Mouse (Mus musculus) c-Kit-positive CD71-positive TER-119-negative erythroid progenitor cells, embryonic 14.5 days (primary cell): Measurements from ENCODE around the gene Tmem179b.
A peak's percentile ranks its signal among the peaks of the same experiment; 100 is the strongest.

Experiments
- DNase-seq: peaks from one replicate; pipeline ENCODE4 v3.0.0-alpha.2; 2013; ENCODE audit warnings: low read depth

The Tmem179b gene

GRCm38 (mm10) chr19:8774086-8774835 lies at the start of gene Tmem179b:
Gene Tmem179b (minus strand): TSS chr19:8774467.
- peak; percentile 94 for DNase-seq

- no peak for DNase-seq
Observed at GRCm38 (mm10) chr19:8822696-8823095, 48.4 kb upstream of the Tmem179b start.

- DNase-seq = no peak
Observed at GRCm38 (mm10) chr19:8821146-8821545, 46.9 kb upstream of the Tmem179b start.

DNA sequence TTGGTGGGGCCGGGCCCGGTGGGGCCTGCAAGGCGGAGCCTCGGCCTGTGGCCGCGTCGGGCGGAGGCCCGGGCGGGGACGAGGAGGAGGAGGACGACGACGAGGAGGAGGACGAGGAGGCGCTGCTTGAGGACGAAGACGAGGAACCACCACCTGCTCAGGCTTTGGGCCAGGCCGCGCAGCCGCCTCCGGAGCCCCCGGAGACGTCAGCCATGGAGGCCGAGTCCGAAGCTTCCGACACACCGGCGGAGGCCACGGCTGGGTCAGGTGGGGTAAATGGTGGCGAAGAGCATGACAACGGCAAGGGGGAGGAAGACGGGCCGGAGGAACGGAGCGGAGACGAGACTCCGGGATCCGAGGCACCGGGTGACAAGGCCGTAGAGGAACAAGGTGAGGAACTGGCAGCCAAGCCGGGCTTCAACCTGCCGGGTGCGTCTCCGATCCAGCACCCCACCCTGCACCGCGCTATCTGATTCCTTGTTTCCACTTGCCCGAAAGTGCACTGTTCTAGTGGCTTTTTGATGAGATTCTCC lies 46.2 kb upstream of the Tmem179b start:
- DNase-seq = no peak

- peak; percentile 96 for DNase-seq
Observed at GRCm38 (mm10) chr19:8819596-8820423, 45.5 kb upstream of the Tmem179b start, which contains the start of gene Hnrnpul2. Gene Hnrnpul2 (plus strand): TSS chr19:8820010.

DNA sequence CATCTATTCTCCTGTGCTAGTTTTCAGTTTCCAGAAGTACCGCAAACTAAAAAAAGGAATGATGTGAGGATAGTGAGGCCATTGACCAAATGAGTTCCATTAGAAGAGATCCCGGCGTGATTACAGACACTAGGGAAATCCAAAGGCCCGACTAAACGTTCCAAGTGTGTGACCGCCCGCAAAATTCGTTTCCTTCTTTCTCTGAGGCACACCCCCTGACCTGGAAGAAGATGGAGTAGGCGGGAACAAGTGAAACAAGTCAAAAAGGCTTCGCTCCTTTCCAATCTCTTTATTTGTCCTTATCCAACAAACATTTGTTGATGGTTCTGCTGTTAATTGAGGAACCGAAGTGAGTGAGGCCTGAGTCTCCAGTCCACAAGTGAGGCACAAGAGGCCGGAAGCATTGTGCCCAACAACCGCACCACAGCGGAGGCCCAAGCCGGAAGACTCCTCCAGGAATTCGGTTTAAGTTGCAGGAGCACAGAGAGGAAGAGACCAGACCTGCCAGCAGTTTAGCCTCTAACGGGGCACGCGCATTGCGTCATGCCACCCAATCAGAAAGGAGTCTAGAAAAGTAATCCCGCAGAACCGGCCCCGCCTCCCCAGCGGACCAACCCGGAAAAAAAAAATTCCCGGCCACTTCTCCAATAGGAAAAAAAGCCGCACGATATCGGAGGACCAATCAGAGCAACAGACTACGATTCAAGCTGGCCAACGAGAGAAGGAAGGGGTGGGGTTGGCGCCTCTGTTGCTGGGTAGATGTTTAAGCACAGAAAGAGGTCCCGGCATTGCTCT lies 44.7 kb upstream of the Tmem179b start, which contains the start of gene Ttc9c:
Gene Ttc9c (minus strand): TSS at position 533 of the 795 bp plus-strand sequence.
- DNase-seq = peak; percentile 97

- DNase-seq = no peak
Observed at GRCm38 (mm10) chr19:8818301-8818798, 44.1 kb upstream of the Tmem179b start.

DNA sequence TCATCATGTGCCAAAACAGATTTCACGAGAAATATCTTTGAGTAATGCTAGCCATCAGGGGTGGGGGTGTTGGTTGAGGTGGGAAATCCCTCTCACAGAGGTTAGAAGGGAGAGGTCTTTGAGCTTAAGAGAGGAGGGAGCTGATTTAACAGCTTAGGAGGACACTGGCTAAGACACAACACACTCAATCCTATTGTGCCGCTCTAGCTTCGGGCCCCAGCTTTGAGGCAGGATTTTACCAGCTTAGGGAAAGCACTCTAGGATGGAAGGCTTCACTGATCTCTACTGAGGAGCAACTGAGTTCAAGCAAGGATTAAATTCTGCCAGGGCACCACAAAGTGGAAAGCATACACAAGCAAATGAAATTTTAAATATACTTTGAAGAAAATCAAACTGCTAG lies 42.7 kb upstream of the Tmem179b start:
- DNase-seq = no peak

DNA sequence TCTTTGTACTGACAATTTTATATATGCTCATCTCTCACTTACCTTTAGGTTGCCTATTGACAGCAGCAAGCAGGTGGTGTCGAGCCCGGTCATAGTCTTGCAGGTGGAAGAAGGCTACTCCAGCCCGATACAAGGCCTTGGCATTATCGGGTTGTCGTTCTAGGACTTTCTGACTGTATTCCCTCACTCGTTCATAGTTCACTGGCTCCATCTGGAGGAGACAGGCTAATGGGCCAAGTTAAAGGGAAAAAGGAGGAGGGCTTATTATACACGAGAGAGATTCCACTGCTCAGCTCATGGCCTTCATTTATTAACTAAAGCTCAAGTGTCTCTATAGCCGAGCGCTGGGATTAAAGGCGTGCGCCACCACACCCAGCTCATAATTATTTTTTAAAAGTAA lies 41.5 kb upstream of the Tmem179b start:
- DNase-seq = no peak

GRCm38 (mm10) chr19:8806810-8807209 lies 32.5 kb upstream of the Tmem179b start:
- no peak for DNase-seq

DNA sequence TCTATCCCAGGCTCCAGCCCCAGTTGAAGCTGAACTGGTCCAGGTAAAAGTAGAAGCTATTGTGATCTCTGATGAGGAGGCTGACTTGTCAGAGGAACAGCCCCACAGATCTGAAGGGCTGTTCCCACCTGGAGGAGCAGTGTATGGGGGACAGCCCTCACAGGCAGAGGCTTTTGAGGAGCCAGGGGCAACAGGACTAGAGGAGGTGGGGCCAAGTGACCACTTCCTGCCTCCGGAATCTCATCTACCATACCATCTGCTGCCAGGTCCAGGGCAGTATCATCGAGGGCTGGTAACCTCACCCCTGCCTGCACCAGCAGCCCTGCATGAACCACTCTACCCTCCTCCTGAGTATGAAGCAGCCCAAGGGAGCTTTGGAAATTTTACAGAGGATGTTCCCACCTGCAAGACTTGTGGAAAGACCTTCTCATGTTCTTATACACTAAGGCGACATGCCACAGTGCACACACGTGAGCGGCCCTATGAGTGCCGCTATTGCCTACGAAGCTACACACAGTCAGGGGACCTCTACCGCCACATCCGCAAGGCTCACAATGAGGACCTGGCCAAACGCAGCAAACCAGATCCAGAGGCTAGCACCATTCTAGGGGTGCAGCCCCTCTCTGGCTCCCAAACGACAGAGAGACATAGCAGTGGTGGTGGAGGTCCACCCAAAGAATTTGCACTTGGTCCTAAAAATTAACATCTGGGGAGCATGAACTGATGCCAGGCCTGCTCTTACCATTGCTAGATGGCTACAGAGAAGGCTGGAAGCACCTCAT lies 29.8 kb upstream of the Tmem179b start:
- DNase-seq = no peak

DNA sequence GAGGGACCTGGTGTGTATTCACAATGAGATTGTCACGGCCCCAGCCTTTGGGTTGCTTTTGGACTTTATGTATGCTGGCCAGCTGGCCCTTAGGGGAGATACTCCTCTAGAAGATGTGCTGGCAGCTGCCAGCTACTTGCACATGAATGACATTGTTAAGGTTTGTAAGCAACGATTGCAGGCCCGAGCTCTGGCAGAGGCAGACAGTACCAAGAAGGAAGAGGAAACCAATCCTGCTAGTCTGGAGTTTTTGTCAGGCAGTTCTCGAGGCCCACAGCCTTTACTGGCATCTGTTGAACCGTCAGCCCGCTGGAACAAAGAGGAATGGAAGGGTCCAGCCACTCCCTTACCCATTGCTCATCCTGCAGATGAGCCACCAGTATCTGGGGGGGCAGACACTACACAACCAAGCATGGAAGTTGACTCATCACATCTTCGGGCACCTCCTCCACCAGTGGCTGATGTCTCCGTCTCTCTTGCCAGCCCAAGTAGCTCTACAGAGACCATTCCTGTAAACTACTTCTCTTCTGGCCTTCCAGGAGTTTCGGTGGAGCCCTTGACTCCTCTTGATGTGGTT lies 29.0 kb upstream of the Tmem179b start:
- DNase-seq = no peak

DNA sequence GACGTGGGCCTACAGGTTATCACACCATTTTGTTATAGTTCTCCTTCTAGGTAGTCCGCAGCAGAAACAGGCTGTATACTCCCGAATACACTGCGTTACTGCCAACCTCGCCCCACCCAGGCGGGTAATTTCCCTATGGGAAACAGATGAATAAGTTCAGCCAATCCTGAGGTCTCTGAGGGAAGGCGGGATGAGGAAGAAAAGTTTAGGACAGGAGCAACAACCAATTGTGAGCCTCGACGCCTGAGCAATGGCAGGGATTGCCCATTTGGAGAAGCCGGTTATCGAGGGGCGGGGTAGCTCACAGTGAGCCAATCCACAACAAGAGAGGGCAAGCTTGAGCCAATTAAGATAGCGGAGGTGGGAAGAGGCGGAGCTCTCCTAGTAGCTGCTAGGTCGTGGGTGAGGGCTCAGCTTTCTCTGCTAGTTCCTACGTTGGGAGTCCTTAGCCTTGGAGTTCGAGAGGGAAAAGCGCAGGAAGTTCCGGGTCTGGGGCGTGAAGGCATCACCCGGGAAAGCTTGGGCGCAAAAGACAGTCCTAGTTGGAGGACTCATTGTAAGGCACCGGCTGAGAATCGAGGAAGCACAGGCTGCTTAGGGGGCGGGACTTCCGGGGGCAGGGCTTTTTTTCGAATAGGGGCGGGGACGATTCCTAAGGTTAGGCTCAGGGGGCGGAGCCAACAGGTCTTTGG lies 28.0 kb upstream of the Tmem179b start, which contains the start of gene Zbtb3:
Gene Zbtb3 (plus strand): TSS at position 426 of the 692 bp plus-strand sequence.
- DNase-seq = peak; percentile 97

DNA sequence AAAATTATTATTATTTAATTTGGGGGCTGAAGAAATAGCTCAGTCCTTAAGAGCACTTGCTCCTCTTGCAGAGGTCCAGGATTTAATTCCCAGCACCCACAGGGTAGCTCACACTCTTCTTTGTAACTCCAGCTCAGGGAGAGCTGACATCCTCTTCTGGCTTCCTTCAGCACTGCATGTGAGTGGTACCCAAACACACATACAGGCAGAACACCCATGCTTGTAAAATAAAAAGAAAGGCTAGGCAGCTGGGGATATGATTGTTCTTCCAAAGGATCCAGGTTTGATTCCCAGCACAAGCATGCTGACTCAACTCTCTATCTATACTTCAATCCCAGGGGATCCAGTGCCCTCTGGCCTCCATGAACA lies 24.7 kb upstream of the Tmem179b start:
- no peak for DNase-seq

GRCm38 (mm10) chr19:8798264-8798946 lies 24.1 kb upstream of the Tmem179b start, which contains the start of gene Polr2g:
Gene Polr2g (minus strand): TSS chr19:8798577.
- DNase-seq = peak; percentile 85

- DNase-seq = no peak
Observed at GRCm38 (mm10) chr19:8790171-8790570, 15.9 kb upstream of the Tmem179b start.

- no peak for DNase-seq
Observed at GRCm38 (mm10) chr19:8789171-8789570, 14.9 kb upstream of the Tmem179b start.

DNA sequence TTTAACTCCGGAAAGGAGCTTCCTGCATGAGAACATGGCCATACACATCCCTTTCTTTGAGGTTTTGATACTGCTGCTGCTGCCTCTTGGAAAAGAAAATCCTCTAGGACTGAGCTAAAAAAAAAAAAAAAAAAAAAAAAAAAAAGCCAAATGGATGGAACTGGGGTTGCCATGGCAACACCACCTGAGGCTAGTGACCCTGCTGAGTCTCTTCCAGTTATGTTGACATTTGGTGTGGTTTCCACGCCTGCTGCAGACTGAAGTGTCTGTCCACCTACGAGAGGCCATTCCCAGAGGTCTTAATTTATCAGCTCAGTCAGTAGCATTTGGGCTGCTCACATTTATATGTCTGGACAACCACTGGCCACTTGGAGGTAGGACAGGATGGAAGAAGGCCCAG lies 14.3 kb upstream of the Tmem179b start:
- DNase-seq = no peak
